Mouse (Mus musculus) thymus, adult 18-20 months (tissue): ENCODE results near the gene Vwa8.
"Not testable (repeated sequence)": the region's sequence is repeated elsewhere in the genome, so short reads cannot be mapped to it uniquely, and the experiment has no call there.

Experiments
- DNase-seq, 2 experiments: peaks; one replicate each; pipeline ENCODE4 v3.0.0; 2022; ENCODE audit warnings: mixed read lengths in 2 of 2

Vwa8 gene

DNA sequence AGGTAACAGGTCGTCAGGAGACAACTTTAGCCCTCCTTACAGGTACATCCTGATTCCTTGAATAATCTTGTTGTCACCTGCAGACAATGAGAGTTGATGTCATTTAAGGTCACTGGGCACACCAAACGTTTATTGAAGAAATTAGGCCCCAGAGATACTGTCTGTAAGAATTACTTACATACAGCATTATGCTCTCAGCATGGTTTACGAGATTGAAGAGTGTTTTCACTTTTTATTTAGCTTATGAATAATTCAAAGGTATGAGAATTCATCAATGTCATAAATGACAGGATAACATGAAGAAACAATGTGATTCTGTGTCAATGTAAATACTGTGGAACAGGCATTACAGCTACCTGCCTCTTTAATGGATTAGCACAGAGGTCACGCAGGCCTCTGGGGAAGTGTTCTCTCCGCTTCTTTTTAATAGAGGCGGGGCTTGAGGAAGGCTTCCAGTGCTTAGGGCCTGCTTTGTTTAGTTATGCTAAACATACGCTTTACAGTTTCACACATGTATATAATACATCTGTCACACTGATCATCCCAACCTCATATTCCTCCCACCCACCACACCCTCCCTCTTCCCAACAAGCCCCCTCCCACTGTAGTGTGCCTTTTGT is 37.2 kb downstream of the Vwa8 start:
- DNase-seq: no peak

DNA sequence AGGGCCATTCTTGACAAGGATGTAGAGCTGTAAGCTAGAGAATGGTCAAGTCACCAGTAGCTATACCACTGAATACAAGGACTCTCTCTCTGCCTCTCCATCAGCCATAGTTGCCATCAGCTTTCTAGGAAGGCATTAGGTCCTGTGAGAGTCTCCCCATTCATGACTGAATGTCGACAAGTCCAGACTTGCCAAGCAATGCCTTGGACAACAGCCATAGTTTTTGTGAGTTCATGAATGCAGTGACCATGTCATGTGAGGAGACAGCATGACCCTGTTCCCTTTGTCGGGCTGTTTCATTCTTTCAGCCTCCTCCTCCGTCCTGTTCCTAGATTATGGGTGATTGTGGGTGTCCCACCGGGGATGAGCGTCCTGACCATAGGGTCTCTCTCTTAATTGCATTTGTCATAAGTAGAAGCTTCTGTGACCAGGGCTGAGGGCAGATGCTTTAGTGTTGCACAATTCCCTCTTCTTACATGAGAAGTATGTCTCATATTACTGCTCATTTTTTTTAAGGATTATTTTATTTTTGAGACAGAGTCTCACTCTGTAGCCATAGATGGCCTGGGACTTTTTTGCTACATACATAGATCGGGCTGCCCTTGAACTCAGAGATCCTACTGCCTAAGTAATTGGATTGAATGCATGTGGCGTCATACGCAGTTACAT is 37.8 kb downstream of the Vwa8 start:
- DNase-seq: no peak

DNA sequence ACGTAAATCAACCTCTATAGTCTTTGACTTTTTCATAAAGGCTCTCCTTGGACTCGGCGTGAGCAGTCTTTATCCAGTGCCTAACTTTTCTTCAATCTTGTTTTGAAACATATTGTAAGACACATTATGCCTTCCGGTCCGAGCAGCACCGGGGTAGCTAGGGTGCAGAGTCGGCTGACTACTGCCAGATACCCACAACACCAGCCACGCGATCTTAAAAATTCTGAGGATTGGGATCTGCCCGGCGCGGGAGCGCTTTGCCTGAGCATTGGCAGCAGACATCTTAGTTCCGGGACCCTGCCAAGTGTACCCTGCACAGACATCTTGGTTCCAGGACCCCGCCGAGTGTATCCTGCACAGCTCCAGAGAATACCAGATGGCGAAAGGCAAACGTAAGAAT is 38.6 kb downstream of the Vwa8 start:
- not testable (repeated sequence) for DNase-seq

DNA sequence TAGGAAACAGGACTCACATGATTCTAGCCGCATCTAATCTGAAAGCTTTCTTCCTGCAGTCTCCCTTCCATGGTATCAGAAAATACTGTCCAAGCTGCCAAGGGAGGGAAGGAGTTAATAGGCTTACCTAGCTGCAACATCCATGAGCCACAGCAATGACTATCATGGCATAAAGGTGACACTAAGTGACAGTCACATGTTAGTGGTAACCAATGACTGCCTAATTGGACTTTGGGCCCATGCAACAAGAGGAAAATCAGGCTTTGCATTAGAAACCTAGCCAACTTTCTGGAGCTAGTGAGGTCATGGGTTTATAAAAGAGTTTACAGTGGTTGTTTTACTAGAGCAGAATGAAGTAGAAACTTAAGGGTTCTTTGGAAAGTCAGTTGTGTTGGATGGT is 46.6 kb downstream of the Vwa8 start:
- no peak for DNase-seq

DNA sequence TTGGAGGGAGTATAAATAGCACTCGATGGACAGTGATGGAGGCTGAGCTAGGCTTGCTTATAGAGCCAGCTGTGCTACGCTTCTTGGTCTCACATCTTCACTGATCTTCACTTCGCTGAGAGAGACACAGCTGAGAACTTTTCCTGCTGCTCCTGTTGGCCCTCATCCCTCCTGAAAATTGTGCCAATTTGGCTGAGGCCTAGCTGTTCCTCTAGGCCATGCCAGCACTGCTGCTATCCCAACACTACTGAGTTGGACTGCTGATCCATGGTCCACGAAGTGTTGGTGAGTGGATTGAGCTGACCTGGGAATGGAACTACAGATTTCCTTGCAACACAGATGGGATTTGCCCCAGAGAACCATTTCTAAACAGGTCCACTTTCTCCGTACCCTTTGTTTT is 47.4 kb downstream of the Vwa8 start:
- DNase-seq: no peak

DNA sequence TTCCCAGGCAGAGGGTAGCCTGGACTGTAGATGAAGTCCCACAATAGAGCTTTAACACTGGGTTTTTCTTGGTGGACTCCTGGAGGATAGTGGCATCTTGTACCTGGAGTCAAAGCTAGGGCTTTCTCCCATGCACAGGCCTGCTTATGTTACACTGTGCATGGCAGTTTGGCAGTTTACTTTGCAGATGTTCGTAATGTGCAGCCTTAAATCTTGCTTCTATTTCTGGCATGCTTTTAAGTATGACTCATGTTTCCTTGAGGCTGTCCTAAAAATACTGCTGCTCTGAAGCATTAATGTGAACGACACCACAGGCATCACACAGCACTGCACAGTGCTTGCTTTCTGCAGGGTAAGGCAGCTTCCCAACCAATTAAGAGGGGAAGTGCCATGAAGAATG is 51.9 kb downstream of the Vwa8 start:
- DNase-seq: peak in 1 of 2 experiments; percentile 17

DNA sequence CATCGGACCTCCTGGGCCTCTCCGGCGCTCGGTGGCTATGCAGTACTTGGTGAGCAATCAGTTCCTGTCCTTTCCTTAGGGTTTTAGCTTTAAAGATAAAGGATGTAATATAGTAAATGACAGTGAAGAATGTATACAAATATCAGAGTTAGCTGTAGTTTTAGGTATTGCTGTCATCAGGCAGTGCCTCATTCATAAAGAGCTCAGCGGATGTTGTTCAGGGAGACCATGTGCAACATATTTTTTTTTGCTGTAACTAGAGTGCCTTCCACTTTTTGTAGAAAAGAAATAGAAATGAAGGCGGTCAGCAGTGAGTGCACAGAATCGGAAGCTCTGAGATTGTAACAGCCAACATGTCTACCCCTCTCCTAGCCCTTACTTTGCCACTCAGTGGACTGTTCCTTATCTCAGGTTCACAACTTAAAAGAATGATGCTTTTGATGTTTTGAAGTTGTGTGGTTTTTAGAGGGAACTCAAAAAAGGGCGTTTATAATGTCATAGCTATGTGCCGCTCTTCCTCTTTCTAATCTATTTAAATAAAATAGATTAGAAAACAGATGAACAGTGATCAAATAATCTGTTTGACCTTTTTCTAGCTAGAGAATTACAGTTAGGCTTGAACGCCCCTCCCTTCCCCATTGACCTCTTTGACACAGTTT is 59.5 kb downstream of the Vwa8 start:
- no peak for DNase-seq

DNA sequence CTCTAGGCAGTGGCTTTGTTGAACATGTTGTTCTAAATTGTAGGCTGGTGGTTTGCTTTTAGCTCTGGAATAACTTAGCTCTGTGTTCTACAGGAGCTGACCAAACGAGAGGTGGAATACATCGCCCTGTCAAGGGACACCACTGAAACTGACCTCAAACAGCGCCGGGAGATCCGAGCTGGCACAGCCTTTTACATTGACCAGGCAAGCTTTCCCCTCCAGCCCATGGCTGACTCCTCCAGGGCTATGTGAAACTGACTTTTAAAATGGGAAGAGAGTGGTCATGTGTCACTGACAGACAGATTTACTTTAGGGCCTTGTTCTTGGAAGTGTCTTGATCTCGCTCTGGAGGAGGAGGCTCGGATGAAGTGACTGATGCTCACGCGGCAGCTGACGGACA is 63.2 kb downstream of the Vwa8 start:
- DNase-seq: no peak

DNA sequence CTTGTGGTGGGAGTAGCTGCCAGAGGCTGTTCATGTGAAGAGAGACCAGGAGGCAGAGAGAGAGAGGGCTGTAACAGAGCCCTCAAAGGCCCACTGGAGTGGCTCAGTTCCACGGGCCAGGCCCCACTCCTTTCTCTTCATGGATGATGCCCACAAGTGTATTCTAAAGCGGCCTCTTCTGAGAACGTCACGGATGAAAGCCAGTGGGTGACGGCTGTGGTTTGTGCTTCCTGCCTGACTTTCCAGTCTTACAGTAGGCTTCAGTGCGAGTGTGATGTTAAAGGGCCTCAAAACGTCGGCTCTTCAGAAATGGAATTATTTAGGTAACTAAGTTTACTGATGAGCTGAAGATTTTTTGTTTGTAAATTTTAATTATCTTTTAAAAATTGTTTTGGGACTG is 65.3 kb downstream of the Vwa8 start:
- peak; percentile 41 to 69 for DNase-seq

DNA sequence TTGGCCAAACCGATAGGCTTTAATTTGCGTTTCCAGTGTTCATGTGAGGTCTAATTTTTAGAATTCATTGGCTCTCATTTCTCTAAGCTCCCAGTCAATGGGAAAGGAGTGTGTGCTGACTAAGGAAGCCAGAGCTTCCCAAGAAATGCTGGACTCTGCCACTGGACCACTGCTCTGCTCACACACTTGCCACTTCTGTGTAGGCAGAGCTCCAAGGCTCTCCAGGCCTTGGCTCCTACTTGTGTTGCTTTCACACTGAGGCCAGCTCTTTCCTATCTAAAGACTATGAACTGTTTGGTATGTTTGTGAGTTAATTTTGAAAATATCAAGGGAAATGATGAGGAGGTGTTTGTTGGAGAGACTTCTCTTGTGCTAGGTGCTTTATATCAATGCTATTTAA is 67.8 kb downstream of the Vwa8 start:
- no peak for DNase-seq

DNA sequence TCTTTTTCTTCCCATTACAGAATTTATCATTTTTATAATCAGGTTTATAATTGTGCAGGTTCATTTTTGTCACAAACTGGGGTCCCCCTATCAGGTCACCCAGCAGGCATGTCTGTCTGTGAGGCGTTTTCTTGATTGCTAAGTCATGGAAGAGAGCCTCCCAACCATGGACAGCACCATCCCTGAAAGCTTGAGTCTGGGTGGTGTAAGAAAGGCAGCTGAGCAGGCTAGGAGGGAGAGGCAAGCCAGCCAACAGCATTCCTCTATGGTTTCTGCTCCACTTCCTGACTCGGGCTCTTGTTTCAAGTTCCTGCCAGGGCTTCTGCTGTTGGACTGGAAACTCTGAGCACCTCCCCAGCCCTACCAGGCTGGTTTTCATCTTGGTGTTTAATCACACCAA is 72.4 kb downstream of the Vwa8 start:
- DNase-seq: no peak

DNA sequence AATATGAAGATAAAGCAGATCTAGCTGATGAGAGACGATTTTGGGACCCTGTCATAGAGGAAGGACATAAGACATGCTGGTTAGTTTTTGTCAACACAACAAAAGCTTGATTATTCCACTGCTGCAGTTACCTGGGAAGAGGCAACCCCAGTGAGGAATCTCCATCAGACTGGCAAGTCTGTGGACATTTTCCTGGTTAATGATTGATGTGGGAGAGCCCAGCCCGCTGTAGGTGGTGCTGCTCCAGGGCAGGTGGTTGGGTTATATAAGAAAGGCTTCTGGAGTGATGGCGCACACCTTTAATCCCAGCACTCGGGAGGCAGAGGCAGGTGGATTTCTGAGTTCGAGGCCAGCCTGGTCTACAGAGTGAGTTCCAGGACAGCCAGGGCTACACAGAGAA is 74.8 kb downstream of the Vwa8 start:
- no peak for DNase-seq

DNA sequence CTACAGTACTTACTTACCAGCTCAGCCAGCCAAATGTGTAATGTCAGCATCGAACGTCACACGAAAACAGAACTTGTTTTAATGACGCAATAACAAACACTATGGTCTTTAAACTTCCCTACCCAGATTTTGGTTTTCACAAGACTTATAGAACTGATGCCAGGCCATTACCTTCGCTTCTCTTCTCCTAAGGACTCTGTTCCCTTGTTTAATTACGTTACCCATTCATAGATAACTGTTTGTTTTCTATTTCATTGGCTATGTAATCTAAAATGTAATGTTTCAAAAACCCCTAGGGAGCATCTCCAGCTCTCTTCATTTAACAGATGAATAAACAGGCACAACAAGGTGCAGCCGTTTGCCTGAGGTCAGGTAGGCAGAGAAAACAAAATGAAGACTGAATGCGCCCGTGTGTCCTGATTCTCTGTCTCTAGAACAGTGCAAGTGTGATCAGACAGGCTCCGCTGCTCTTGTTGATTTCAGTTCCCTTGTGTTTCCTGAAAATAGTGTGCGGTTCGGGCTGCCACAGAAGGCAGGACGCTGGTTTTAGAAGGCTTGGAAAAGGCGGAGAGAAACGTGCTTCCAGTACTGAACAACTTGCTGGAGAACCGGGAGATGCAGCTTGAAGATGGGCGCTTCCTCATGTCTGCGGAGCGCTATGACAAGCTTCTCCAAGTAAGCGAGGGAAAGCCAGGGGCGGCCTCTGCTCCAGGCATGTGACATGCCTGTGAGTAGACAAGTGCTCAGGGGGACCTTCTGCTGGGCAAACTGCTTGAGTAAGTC is 76.1 kb downstream of the Vwa8 start:
- DNase-seq: no peak

DNA sequence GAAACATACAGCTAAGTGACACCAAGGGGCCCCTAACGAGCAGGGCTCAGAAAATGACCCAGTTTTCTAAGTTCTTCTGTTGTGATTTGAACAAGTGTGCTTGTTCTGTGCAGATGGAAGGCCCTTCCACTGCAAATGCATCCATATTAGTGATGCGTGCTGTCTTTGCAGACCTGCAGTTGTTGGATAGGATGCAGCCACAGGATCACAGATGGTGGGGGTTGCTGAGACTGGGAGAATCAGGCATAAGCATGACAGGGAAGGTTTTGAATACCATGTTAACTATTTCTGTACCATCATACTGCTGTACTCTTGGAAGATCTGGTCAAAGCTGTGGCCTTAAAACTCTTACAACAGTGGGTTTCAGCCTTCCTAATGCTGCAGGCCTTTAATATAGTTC is 83.2 kb downstream of the Vwa8 start:
- no peak for DNase-seq

DNA sequence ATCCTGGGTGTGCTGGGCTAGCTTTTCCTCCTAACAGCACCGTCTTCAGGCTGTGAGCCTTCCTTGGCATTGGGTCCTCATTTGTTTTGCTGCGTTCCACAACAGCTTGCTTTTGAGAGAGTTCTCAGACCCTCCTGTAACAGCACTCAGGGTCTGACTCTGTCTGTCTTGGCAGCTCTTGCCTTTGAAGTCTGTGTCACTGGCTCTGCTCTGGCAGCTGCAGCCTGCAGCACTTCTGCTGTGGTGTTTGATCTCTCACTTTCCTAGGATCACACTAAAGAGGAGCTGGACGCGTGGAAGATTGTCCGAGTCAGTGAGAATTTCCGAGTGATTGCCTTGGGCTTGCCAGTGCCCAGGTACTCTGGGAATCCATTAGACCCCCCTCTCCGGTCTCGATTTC is 84.5 kb downstream of the Vwa8 start:
- no peak for DNase-seq

DNA sequence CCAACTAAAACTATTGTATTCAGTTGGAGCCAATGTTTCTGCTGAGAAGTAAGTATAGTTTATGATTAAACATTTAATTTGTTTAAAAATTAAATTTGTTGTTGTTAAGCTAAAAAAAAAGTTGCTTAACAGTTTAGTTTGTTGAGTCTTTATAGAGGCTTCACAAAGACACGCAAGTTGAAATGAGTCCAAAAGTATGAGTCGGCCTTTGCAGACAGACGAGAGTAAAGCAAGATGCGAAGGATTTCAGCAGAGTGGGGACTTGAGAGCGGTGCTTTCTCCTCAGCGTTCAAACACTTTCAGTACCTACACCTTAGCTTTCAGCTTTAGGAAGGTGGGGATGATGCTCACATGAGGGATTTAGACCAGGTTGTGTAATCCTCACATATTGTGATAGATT is 85.7 kb downstream of the Vwa8 start:
- DNase-seq: no peak

DNA sequence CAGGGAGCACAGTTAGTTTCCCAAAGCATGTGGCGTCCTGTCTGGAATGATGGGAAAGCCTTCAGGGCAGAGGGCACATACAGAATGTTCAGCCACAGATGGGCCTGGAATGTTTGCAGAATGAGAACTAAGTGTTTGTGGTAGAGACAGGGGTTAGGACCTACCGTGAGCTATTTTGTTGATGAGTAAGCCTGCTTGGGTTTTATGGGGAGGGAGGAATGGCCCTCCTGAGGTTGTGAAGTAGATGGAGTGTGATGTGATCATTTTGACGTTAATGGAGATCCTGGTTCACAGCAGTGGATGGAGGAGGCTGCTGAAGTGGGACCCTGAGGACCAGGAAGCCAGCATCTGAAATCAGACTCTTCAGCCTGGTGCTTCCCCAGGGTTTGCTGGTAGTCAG is 86.9 kb downstream of the Vwa8 start:
- no peak for DNase-seq

DNA sequence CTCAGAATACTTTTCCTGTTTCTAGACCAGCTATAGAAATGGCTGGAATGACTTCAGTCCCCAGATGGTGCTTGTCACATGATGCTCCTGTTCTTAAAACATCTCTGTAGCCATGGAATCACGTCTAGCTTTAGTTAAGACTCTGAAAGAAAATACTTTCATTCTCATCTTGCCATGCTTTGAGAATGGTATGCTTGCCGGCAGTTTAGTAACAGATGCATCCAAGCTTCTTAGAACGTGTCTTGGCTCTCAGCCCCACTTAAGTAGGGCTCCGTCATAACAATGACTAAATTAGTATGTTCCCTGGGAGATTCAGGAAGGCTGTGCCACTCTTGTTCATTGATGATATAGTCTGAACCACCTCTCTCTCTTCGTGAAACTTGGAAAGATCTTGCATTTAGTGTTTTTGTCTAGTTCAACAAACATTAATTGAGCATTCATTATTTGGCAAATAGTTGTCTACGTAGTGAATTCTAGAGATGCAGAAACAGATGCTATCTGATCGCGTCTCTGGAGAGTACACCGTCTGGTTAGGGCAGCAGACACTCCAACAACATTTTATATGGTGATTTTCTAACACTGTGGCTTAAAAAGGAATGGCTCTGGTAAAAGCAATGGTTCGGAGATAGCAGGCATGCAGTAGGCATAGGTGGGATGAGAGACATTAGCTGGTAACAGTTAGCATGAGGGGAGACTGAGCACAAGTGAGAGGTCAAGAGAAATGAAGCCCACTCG is 93.1 kb downstream of the Vwa8 start:
- DNase-seq: no peak

DNA sequence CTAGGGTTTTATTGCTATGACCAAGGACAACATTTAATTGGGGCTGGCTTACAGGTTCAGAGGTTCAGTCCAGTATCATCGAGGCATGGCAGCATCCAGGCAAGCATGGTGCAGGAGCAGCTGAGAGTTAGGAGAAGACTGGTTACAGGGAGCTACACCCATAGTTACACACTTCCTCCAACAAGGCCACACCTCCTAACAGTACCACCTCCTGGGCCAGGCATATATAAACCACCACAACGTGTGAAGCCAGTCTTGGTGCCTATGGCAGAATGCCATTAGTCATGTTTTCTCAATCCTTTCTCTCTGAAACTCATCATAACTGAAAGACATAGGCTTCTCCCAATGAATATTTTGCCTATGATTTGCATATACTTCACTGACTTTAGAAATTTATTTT is 106.9 kb downstream of the Vwa8 start:
- DNase-seq: no peak

DNA sequence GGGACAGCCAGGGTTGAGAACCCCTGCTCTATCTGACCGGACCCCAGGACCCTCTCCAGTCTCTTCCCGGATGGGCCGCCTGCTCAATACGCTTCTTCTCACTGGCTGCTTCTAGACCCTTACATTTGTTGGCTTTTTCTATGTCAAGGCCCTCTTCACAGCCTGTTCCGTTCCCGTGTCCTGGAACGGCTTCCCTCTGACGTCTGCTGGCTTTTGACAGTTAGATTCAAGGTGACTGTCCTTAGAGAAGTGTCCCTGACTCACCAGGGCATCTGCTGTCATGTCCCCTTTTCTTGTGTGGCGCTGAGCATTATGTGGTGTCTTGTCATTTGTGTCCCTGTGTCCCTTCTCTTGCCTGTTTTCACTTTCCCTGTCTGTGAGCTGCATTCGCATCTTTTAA is 121.8 kb downstream of the Vwa8 start:
- no peak for DNase-seq

DNA sequence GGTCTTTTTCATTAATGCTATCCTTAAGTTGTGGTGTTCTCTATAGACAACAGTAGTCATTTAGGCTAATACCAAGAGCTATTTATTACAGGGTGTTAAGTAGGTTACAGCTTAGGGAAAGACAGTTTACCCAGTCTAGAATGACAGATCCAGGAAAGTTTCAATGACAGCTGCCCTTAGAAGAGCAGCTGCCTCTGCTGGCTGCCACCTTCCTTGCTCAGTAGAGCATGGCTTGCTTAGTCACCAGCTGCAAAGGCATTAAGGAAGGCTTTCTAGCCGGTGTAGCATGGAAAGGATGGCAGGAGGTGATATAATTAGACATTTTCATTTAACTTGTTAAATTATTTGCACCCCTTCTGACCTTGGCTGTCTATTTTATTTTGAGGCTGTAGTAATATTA is 123.6 kb downstream of the Vwa8 start:
- DNase-seq: no peak

DNA sequence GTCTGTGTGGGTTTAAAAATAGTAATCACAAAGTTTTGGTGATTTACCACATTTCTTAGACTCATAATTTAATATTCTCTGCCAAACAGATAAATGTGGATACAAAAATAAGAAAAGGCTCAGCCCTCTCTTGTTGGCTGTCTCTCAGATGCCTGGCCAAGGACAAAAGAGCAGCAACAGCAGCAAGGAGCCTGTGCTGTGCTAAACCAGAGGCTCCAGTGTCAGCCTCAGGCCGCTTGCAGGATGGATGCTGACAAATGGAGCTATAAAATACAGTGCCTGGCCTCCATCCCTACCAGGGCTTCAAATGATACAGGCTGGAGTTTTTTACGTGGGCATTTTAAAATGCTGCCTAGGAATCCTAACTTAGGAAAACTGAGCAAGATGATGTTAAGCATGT is 134.3 kb downstream of the Vwa8 start:
- DNase-seq: no peak

DNA sequence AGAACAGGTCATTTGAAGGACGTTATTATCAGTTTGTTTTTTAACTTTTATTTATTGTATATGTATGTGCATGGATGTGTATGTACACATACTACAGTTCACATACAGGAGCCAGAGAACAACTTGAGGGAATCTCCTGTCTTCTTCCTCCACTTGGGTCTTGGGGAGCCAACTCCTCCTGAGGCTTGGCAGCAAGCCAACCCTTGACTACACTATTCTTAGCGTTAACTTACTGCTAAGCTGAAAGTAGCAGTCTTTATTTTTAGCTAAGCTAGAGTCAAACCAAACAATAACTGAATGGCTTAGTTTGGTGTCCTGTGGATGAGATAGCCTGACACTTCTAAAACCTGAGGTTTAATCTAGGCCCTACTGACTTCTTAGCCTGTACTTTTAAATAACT is 135.4 kb downstream of the Vwa8 start:
- no peak for DNase-seq
